In genomic region chr7:125561085-125561690, GRCm38 (mm10) we compare ENCODE assay signal across 8 mouse cellular contexts. TPM values are rescaled to one million over a fixed set of nuclear protein-coding genes. Genes with fewer than 3 reads are reported as not detected.
DNase-seq lines count a peak whose midpoint lies in the region; ATAC-seq and TF ChIP-seq lines count a peak whose summit lies in the region.

No protein-coding gene starts in this region.

- H3K4me3 ChIP-seq in brown adipose tissue, adult 24 weeks (ENCODE audit: insufficient read depth, low read depth, low read length) = no peak overlapping the region
- H3K4me3 ChIP-seq in intestine, embryonic 14.5 days (ENCODE audit: low read depth, low read length) = no peak overlapping the region
- H3K4me3 ChIP-seq in liver, postnatal 0 days (ENCODE audit: low read depth, low read length) = no peak overlapping the region
- no peak overlapping the region for H3K4me3 ChIP-seq in hindbrain, embryonic 14.5 days (replicated peaks; ENCODE audit: low read length)

- no peak overlapping the region for H3K9ac ChIP-seq in intestine, embryonic 14.5 days (ENCODE audit: low read length)
- H3K9ac ChIP-seq in liver, postnatal 0 days (replicated peaks) = no peak overlapping the region; the same call in 1 of the 2 replicates
- no peak overlapping the region for H3K9ac ChIP-seq in hindbrain, embryonic 14.5 days

- H3K4me1 ChIP-seq in brown adipose tissue, adult 24 weeks (ENCODE audit: control insufficient read depth, insufficient read depth, insufficient read length, low read length) = peaks cover 72% of the 10 kb centered on the region
- H3K4me1 ChIP-seq in intestine, embryonic 14.5 days (replicated peaks; ENCODE audit: control insufficient read depth, insufficient read depth, low read length) = peaks cover 18% of the 10 kb centered on the region
- H3K4me1 ChIP-seq in liver, postnatal 0 days (ENCODE audit: insufficient read depth) = peaks cover 72% of the 10 kb centered on the region
- H3K4me1 ChIP-seq in hindbrain, embryonic 14.5 days (replicated peaks; ENCODE audit: control insufficient read depth, insufficient read depth, low read length) = no peaks in the 10 kb centered on the region

- no peak overlapping the region for H3K4me2 ChIP-seq in intestine, embryonic 14.5 days (ENCODE audit: low read length)
- no peak overlapping the region for H3K4me2 ChIP-seq in liver, postnatal 0 days (ENCODE audit: low read depth, low read length)
- H3K4me2 ChIP-seq in hindbrain, embryonic 14.5 days (replicated peaks) = no peak overlapping the region

- ATAC-seq in intestine, embryonic 14.5 days (replicated peaks; ENCODE audit: low FRiP score, low TSS enrichment, low read depth) = peak; percentile 65
- peak; percentile 89 for ATAC-seq in liver, postnatal 0 days
- no peak for ATAC-seq in hindbrain, embryonic 14.5 days (ENCODE audit: low FRiP score)

- H3K36me3 ChIP-seq in intestine, embryonic 14.5 days (ENCODE audit: control insufficient read depth, insufficient read depth, low read length) = no peaks in the 10 kb centered on the region
- peaks cover 26% of the 10 kb centered on the region for H3K36me3 ChIP-seq in liver, postnatal 0 days (replicated peaks; ENCODE audit: insufficient read depth, low read length)
- H3K36me3 ChIP-seq in hindbrain, embryonic 14.5 days (replicated peaks; ENCODE audit: control insufficient read depth, insufficient read depth) = no peaks in the 10 kb centered on the region

- H3K27ac ChIP-seq in brown adipose tissue, adult 24 weeks (replicated peaks; ENCODE audit: low read depth, low read length) = peak overlapping the region; percentile 68
- no peak overlapping the region for H3K27ac ChIP-seq in intestine, embryonic 14.5 days (ENCODE audit: low read depth)
- peak overlapping the region; percentile 71 for H3K27ac ChIP-seq in liver, postnatal 0 days (ENCODE audit: low read depth)
- H3K27ac ChIP-seq in hindbrain, embryonic 14.5 days = no peak overlapping the region

- peak; percentile 90 for TF ChIP-seq EP300 in liver, postnatal 0 days (IDR thresholded peaks at IDR 0.05; ENCODE audit: low read depth)

- TF ChIP-seq CTCF in liver, postnatal 0 days (IDR thresholded peaks at IDR 0.05; ENCODE audit: low read depth) = no peak

- no peaks in the 10 kb centered on the region for H3K9me3 ChIP-seq in intestine, embryonic 14.5 days (ENCODE audit: control insufficient read depth, low read length)
- H3K9me3 ChIP-seq in liver, postnatal 0 days (ENCODE audit: low read length) = no peaks in the 10 kb centered on the region
- no peaks in the 10 kb centered on the region for H3K9me3 ChIP-seq in hindbrain, embryonic 14.5 days (ENCODE audit: control insufficient read depth, low read length)

- H3K27me3 ChIP-seq in intestine, embryonic 14.5 days (replicated peaks; ENCODE audit: control insufficient read depth, insufficient read depth, low read length) = no peaks in the 10 kb centered on the region
- no peaks in the 10 kb centered on the region for H3K27me3 ChIP-seq in liver, postnatal 0 days (ENCODE audit: insufficient read depth, low read length)
- no peaks in the 10 kb centered on the region for H3K27me3 ChIP-seq in hindbrain, embryonic 14.5 days (ENCODE audit: control insufficient read depth, insufficient read depth, low read length)

- DNase-seq in right cerebral cortex, adult 18-20 months = peak; percentile 28
- no peak for DNase-seq in right cerebral cortex, postnatal 25 days
- DNase-seq in intestine, embryonic 14.5 days (ENCODE audit: low spot score) = peak; percentile 84
- peak; percentile 89 for DNase-seq in liver, postnatal 0 days
- peak; percentile 76 for DNase-seq in right cerebral cortex, postnatal 14 days
- peak; percentile 86 for DNase-seq in urinary bladder, postnatal 14 days (ENCODE audit: low spot score)
- no peak for DNase-seq in hindbrain, embryonic 14.5 days (ENCODE audit: low spot score)

- 37% methylated on average over 9 of the region's 9 CpGs for WGBS in intestine, embryonic 14.5 days
- 33% methylated on average over 9 of the region's 9 CpGs for WGBS in liver, postnatal 0 days (ENCODE audit: insufficient replicate concordance)
- 59% methylated on average over 9 of the region's 9 CpGs for WGBS in hindbrain, embryonic 14.5 days

RNA-seq across cellular contexts. Expression of gene Il4ra, which starts 9.3 kb away (rescaled TPM):
- polyA plus RNA-seq in brown adipose tissue, adult 24 weeks (2012; ENCODE audit: insufficient read depth, insufficient read length, missing spikeins) = 5.5 and 8.6 TPM in 2 replicates
- polyA plus RNA-seq in intestine, embryonic 14.5 days (2014; fragmentation: Nextera tagmentation; extraction: Ambion mirVana) = 6.2 and 8.2 TPM in 2 replicates
- 8.7 and 9.5 TPM in 2 replicates for polyA plus RNA-seq in liver, postnatal 0 days (2015; fragmentation: Nextera tagmentation; extraction: Ambion mirVana)
- polyA plus RNA-seq in hindbrain, embryonic 14.5 days (2014; fragmentation: Nextera tagmentation; extraction: Ambion mirVana) = 3.9 and 4.6 TPM in 2 replicates

RNA-seq across cellular contexts. Expression of gene Il21r, which starts 42.0 kb away (rescaled TPM):
- polyA plus RNA-seq in brown adipose tissue, adult 24 weeks (2012; ENCODE audit: insufficient read depth, insufficient read length, missing spikeins) = 0.58 TPM in 1 of 2 replicates, not detected in the other
- polyA plus RNA-seq in intestine, embryonic 14.5 days (2014; fragmentation: Nextera tagmentation; extraction: Ambion mirVana) = 0.37 and 0.40 TPM in 2 replicates
- polyA plus RNA-seq in liver, postnatal 0 days (2015; fragmentation: Nextera tagmentation; extraction: Ambion mirVana) = 0.70 TPM in 2 replicates
- polyA plus RNA-seq in hindbrain, embryonic 14.5 days (2014; fragmentation: Nextera tagmentation; extraction: Ambion mirVana) = 0.40 and 0.50 TPM in 2 replicates

Comparison
In these comparisons a context has a peak if more than half of its experiments do, and no peak if none do; other contexts are left out.
1. DNase-seq: peak in right cerebral cortex, adult 18-20 months (single experiment), intestine, embryonic 14.5 days (single experiment), liver, postnatal 0 days (single experiment), right cerebral cortex, postnatal 14 days (single experiment) and urinary bladder, postnatal 14 days (single experiment); none in right cerebral cortex, postnatal 25 days (single experiment) and hindbrain, embryonic 14.5 days (single experiment).
2. H3K27ac ChIP-seq: peak in brown adipose tissue, adult 24 weeks (single experiment) and liver, postnatal 0 days (single experiment); none in intestine, embryonic 14.5 days (single experiment) and hindbrain, embryonic 14.5 days (single experiment).